Comparison of ENCODE assay signal across 7 mouse cellular contexts in genomic region chr16:37654831-37655455, GRCm38 (mm10). TPM values are rescaled to one million over a fixed set of nuclear protein-coding genes. Genes with fewer than 3 reads are reported as not detected.
DNase-seq lines count a peak whose midpoint lies in the region; ATAC-seq and TF ChIP-seq lines count a peak whose summit lies in the region.

No protein-coding gene starts in this region.

- no peaks in the 10 kb centered on the region for H3K36me3 ChIP-seq in liver, adult 2 months (ENCODE audit: control insufficient read depth, insufficient read depth, low read length)
- no peaks in the 10 kb centered on the region for H3K36me3 ChIP-seq in forebrain, embryonic 11.5 days (ENCODE audit: control insufficient read depth, insufficient read depth, low read length)
- H3K36me3 ChIP-seq in intestine, postnatal 0 days (ENCODE audit: control insufficient read depth, insufficient read depth) = no peaks in the 10 kb centered on the region
- no peaks in the 10 kb centered on the region for H3K36me3 ChIP-seq in neural tube, embryonic 15.5 days

- no peak overlapping the region for H3K9ac ChIP-seq in liver, adult 2 months (ENCODE audit: low read depth, low read length)
- no peak overlapping the region for H3K9ac ChIP-seq in forebrain, embryonic 11.5 days (ENCODE audit: low read length)
- no peak overlapping the region for H3K9ac ChIP-seq in intestine, postnatal 0 days (ENCODE audit: low read depth, low read length)
- H3K9ac ChIP-seq in neural tube, embryonic 15.5 days (replicated peaks) = no peak overlapping the region

- 57% methylated on average over 4 of the region's 4 CpGs for WGBS in liver, adult 2 months
- 66% methylated on average over 4 of the region's 4 CpGs for WGBS in forebrain, embryonic 11.5 days
- 64% methylated on average over 4 of the region's 4 CpGs for WGBS in intestine, postnatal 0 days
- WGBS in neural tube, embryonic 15.5 days = 56% methylated on average over 4 of the region's 4 CpGs

- no peak for TF ChIP-seq CTCF in liver, adult 2 months (IDR thresholded peaks at IDR 0.05; ENCODE audit: low read depth, low read length)
- TF ChIP-seq CTCF in intestine, postnatal 0 days (IDR thresholded peaks at IDR 0.05; ENCODE audit: low read depth) = no peak

- H3K4me3 ChIP-seq in liver, adult 2 months (ENCODE audit: insufficient read depth, low read depth, low read length) = no peak overlapping the region
- no peak overlapping the region for H3K4me3 ChIP-seq in forebrain, embryonic 11.5 days (ENCODE audit: low read depth, low read length)
- no peak overlapping the region for H3K4me3 ChIP-seq in intestine, postnatal 0 days (ENCODE audit: low read depth, low read length)
- H3K4me3 ChIP-seq in neural tube, embryonic 15.5 days (replicated peaks) = peak overlapping the region; percentile 80

- H3K27me3 ChIP-seq in liver, adult 2 months (ENCODE audit: control insufficient read depth, insufficient read depth, low read length) = no peaks in the 10 kb centered on the region
- H3K27me3 ChIP-seq in forebrain, embryonic 11.5 days (ENCODE audit: control insufficient read depth, insufficient read depth, low read length) = no peaks in the 10 kb centered on the region
- no peaks in the 10 kb centered on the region for H3K27me3 ChIP-seq in intestine, postnatal 0 days (replicated peaks; ENCODE audit: control insufficient read depth, insufficient read depth, low read length)
- no peaks in the 10 kb centered on the region for H3K27me3 ChIP-seq in neural tube, embryonic 15.5 days (replicated peaks)

- DNase-seq in liver, adult 2 months (ENCODE audit: extremely low read depth, low read depth, low spot score) = no peak
- DNase-seq in liver = no peak
- DNase-seq in forebrain, embryonic 11.5 days (ENCODE audit: low spot score) = no peak
- no peak for DNase-seq in natural killer cell, adult 2 months (ENCODE audit: low spot score in 2 of 2)
- no peak for DNase-seq in Muller cell, postnatal 12 days (ENCODE audit: inconsistent ontology term)

- H3K4me2 ChIP-seq in forebrain, embryonic 11.5 days (ENCODE audit: low read depth, low read length, severe bottlenecking) = 0 out of 2 replicates have a peak overlapping the region, but pooled peaks have one; percentile 44
- H3K4me2 ChIP-seq in intestine, postnatal 0 days (replicated peaks; ENCODE audit: low read depth) = peak overlapping the region; percentile 74
- H3K4me2 ChIP-seq in neural tube, embryonic 15.5 days = peak overlapping the region; percentile 58

- H3K79me2 ChIP-seq in liver, adult 2 months (ENCODE audit: control insufficient read depth, insufficient read depth, low read length) = peaks cover 19% of the 10 kb centered on the region; the same call in 1 of the 2 replicates

- no peaks in the 10 kb centered on the region for H3K9me3 ChIP-seq in forebrain, embryonic 11.5 days (ENCODE audit: control insufficient read depth, low read length)
- H3K9me3 ChIP-seq in intestine, postnatal 0 days (ENCODE audit: control insufficient read depth) = no peaks in the 10 kb centered on the region
- H3K9me3 ChIP-seq in neural tube, embryonic 15.5 days (replicated peaks) = no peaks in the 10 kb centered on the region

- TF ChIP-seq POLR2A in liver, adult 2 months (IDR thresholded peaks at IDR 0.05; ENCODE audit: extremely low read depth, insufficient read depth, low read length) = no peak

- H3K4me1 ChIP-seq in liver, adult 2 months (ENCODE audit: control insufficient read depth, insufficient read depth, low read length) = peaks cover 9% of the 10 kb centered on the region
- 0 out of 2 replicates have a peak, but pooled peaks cover 2% of the 10 kb centered on the region for H3K4me1 ChIP-seq in forebrain, embryonic 11.5 days (replicated peaks; ENCODE audit: control insufficient read depth, insufficient read depth, low read length)
- H3K4me1 ChIP-seq in intestine, postnatal 0 days (replicated peaks; ENCODE audit: control insufficient read depth, insufficient read depth, low read length) = peaks cover 14% of the 10 kb centered on the region; the same call in 1 of the 2 replicates
- peaks cover 29% of the 10 kb centered on the region for H3K4me1 ChIP-seq in neural tube, embryonic 15.5 days

- H3K27ac ChIP-seq in liver, adult 2 months (replicated peaks; ENCODE audit: insufficient read depth, low read depth, low read length) = peak overlapping the region; percentile 51
- H3K27ac ChIP-seq in forebrain, embryonic 11.5 days (ENCODE audit: low read depth, low read length) = no peak overlapping the region
- no peak overlapping the region for H3K27ac ChIP-seq in intestine, postnatal 0 days (ENCODE audit: low read depth, low read length)
- H3K27ac ChIP-seq in neural tube, embryonic 15.5 days (replicated peaks) = peak overlapping the region; percentile 86

- peak; percentile 11; the same call in 1 of the 2 replicates for ATAC-seq in forebrain, embryonic 11.5 days (replicated peaks; ENCODE audit: low FRiP score)
- no peak for ATAC-seq in intestine, postnatal 0 days
- 0 out of 2 replicates have a peak, but pooled peaks have one; percentile 2 for ATAC-seq in neural tube, embryonic 15.5 days (ENCODE audit: low FRiP score)

RNA-seq across cellular contexts. Expression of gene Ndufb4, which starts 0.7 kb away (rescaled TPM):
- 79.9 and 93.8 TPM in 2 replicates for total RNA-seq in liver, adult 2 months (2014; rRNA removed)
- 50.6 and 54.4 TPM in 2 replicates for polyA plus RNA-seq in liver, adult 2 months (2012; rRNA removed)
- polyA plus RNA-seq in forebrain, embryonic 11.5 days (2014; fragmentation: Nextera tagmentation; extraction: Ambion mirVana) = 50.5 and 63.0 TPM in 2 replicates
- polyA plus RNA-seq in intestine, postnatal 0 days (2015; fragmentation: Nextera tagmentation; extraction: Ambion mirVana) = 117 and 120 TPM in 2 replicates
- polyA plus RNA-seq in neural tube, embryonic 15.5 days (2015; fragmentation: Nextera tagmentation; extraction: Ambion mirVana) = 60.2 and 69.7 TPM in 2 replicates

Comparison
In these comparisons a context has a peak if more than half of its experiments do, and no peak if none do; other contexts are left out.
1. H3K27ac ChIP-seq: peak in liver, adult 2 months (single experiment) and neural tube, embryonic 15.5 days (single experiment); none in forebrain, embryonic 11.5 days (single experiment) and intestine, postnatal 0 days (single experiment).
2. Peak in every context shown above with its lines, with median percentiles within 50 percentile points of each other: H3K4me2 ChIP-seq.